Mouse (Mus musculus): ENCODE data around the gene Fgfr3. TPM values are rescaled to one million over a fixed set of nuclear protein-coding genes. Genes with fewer than 3 reads are reported as not detected.
A peak's percentile ranks its signal among the peaks of the same experiment; 100 is the strongest.

Fgfr3 gene
- polyA plus RNA-seq, 1 experiment from 2014 or later = 32.9 TPM

- no peaks in the 10 kb centered on the region for H3K4me1 ChIP-seq
- H3K4me2 ChIP-seq (replicated peaks) = no peak overlapping the region
- H3K27me3 ChIP-seq = no peaks in the 10 kb centered on the region
- peak; percentile 47; the same call in 1 of the 2 replicates for ATAC-seq (replicated peaks)
- H3K9me3 ChIP-seq = no peaks in the 10 kb centered on the region
- no peak overlapping the region for H3K9ac ChIP-seq (replicated peaks)
- H3K36me3 ChIP-seq = peaks cover 30% of the 10 kb centered on the region
- 19% methylated on average over 7 of the region's 7 CpGs for WGBS
- no peak overlapping the region for H3K27ac ChIP-seq (replicated peaks)
- H3K4me3 ChIP-seq = no peak overlapping the region
Measured at GRCm38 (mm10) chr5:33737903-33738321, 16.4 kb downstream of the Fgfr3 start.

- no peak for ATAC-seq (replicated peaks)
- no peak overlapping the region for H3K4me2 ChIP-seq (replicated peaks)
- H3K4me1 ChIP-seq = no peaks in the 10 kb centered on the region
- peaks cover 33% of the 10 kb centered on the region for H3K36me3 ChIP-seq
- H3K9ac ChIP-seq (replicated peaks) = no peak overlapping the region
- no peaks in the 10 kb centered on the region for H3K9me3 ChIP-seq
- no peak overlapping the region for H3K27ac ChIP-seq (replicated peaks)
- H3K4me3 ChIP-seq = no peak overlapping the region
- H3K27me3 ChIP-seq = no peaks in the 10 kb centered on the region
Measured at GRCm38 (mm10) chr5:33738341-33738740, 16.9 kb downstream of the Fgfr3 start.

DNA sequence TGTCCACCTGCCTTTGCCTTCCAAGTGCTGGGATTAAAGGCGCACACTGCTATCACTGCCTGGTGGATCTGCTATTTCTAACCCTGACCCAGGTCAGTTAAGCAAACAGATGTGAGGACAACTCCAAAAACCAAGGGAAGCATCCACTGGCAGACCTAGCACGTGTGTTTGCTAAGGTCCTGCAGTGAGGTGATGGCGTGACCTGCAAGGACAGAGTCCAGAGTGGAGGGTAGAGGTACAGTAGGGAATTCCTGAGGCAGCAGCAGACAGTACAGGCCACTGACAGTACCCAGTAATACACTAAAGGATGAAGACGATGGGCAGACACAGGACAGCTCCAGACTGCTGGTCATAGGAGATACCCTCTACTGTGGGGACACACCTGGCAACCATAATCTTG, 19.1 kb downstream of the Fgfr3 start:
- 91% methylated on average over 4 of the region's 4 CpGs for WGBS
- no peak for ATAC-seq (replicated peaks)
- H3K36me3 ChIP-seq = peaks cover 42% of the 10 kb centered on the region
- no peaks in the 10 kb centered on the region for H3K4me1 ChIP-seq
- no peaks in the 10 kb centered on the region for H3K9me3 ChIP-seq
- no peak overlapping the region for H3K4me3 ChIP-seq
- no peak overlapping the region for H3K4me2 ChIP-seq (replicated peaks)
- no peak overlapping the region for H3K27ac ChIP-seq (replicated peaks)
- no peaks in the 10 kb centered on the region for H3K27me3 ChIP-seq
- no peak overlapping the region for H3K9ac ChIP-seq (replicated peaks)

GRCm38 (mm10) chr5:33743481-33743880, 22.0 kb downstream of the Fgfr3 start:
- Histone ChIP-seq H3K9ac (replicated peaks) (no peak overlapping the region), H3K4me3 (no peak overlapping the region), H3K27me3 (no peaks in the 10 kb centered on the region), H3K27ac (replicated peaks) (no peak overlapping the region), H3K4me2 (replicated peaks) (no peak overlapping the region), H3K4me1 (no peaks in the 10 kb centered on the region), H3K9me3 (no peaks in the 10 kb centered on the region), H3K36me3 (peaks cover 72% of the 10 kb centered on the region)
- 96% methylated on average over 8 of the region's 8 CpGs for WGBS
- ATAC-seq (replicated peaks) = no peak

- no peaks in the 10 kb centered on the region for H3K9me3 ChIP-seq
- H3K4me2 ChIP-seq (replicated peaks) = no peak overlapping the region
- no peak overlapping the region for H3K27ac ChIP-seq (replicated peaks)
- H3K36me3 ChIP-seq = peaks cover 31% of the 10 kb centered on the region
- peaks cover 16% of the 10 kb centered on the region for H3K4me1 ChIP-seq
- no peak overlapping the region for H3K4me3 ChIP-seq
- no peak for ATAC-seq (replicated peaks)
- H3K9ac ChIP-seq (replicated peaks) = no peak overlapping the region
- H3K27me3 ChIP-seq = no peaks in the 10 kb centered on the region
Measured at GRCm38 (mm10) chr5:33777195-33777594, 55.7 kb downstream of the Fgfr3 start.

- no peak for ATAC-seq (replicated peaks)
- peaks cover 14% of the 10 kb centered on the region for H3K36me3 ChIP-seq
- peak overlapping the region; percentile 91 for H3K4me2 ChIP-seq (replicated peaks)
- peak overlapping the region; percentile 99 for H3K4me3 ChIP-seq
- 4% methylated on average over 11 of the region's 11 CpGs for WGBS
- H3K9ac ChIP-seq (replicated peaks) = peak overlapping the region; percentile 93
- H3K27me3 ChIP-seq = no peaks in the 10 kb centered on the region
- H3K9me3 ChIP-seq = no peaks in the 10 kb centered on the region
- H3K27ac ChIP-seq (replicated peaks) = peak overlapping the region; percentile 92
- H3K4me1 ChIP-seq = peaks cover 22% of the 10 kb centered on the region
Measured at GRCm38 (mm10) chr5:33781964-33782344, 60.5 kb downstream of the Fgfr3 start.

- no peaks in the 10 kb centered on the region for H3K27me3 ChIP-seq
- peak within 1 kb of the TSS; percentile 99 for H3K4me3 ChIP-seq
- peak within 1 kb of the TSS; percentile 91 for H3K4me2 ChIP-seq (replicated peaks)
- H3K9ac ChIP-seq (replicated peaks) = peak within 1 kb of the TSS; percentile 93
- H3K27ac ChIP-seq (replicated peaks) = peak within 1 kb of the TSS; percentile 92
- peak; percentile 100 for ATAC-seq (replicated peaks)
- H3K4me1 ChIP-seq = peaks cover 22% of the 10 kb centered on the region
- whole genome bisulfite sequencing = under 1% methylated on average over 65 of the region's 65 CpGs
- no peaks in the 10 kb centered on the region for H3K9me3 ChIP-seq
- peaks cover 8% of the 10 kb centered on the region; the same call in 1 of the 2 replicates for H3K36me3 ChIP-seq
Measured at GRCm38 (mm10) chr5:33782345-33782998, 61.0 kb downstream of the Fgfr3 start, which contains the start of gene Letm1. Letm1 (minus strand) TSS chr5:33782817.

- Histone ChIP-seq H3K4me2 (replicated peaks) (peak overlapping the region; percentile 91), H3K27me3 (no peaks in the 10 kb centered on the region), H3K9me3 (no peaks in the 10 kb centered on the region), H3K4me3 (peak overlapping the region; percentile 99), H3K9ac (replicated peaks) (peak overlapping the region; percentile 93), H3K4me1 (peaks cover 22% of the 10 kb centered on the region), H3K27ac (replicated peaks) (peak overlapping the region; percentile 92), H3K36me3 (0 out of 2 replicates have a peak, but pooled peaks cover 3% of the 10 kb centered on the region)
- peak; percentile 85; the same call in 1 of the 2 replicates for ATAC-seq (replicated peaks)
- WGBS = 7% methylated on average over 6 of the region's 6 CpGs
Measured at GRCm38 (mm10) chr5:33782999-33783390, 61.5 kb downstream of the Fgfr3 start.

Other genes with a start within 250 kb of the Fgfr3 start
- gene Fam53a, start 92.0 kb upstream of the Fgfr3 start, polyA plus RNA-seq (2015; fragmentation: Nextera tagmentation; extraction: Ambion mirVana) = 44.0 and 47.8 TPM in 2 replicates
- 0.60 and 0.75 TPM in 2 replicates for gene Gm9903, start 91.7 kb upstream of the Fgfr3 start, polyA plus RNA-seq (2015; fragmentation: Nextera tagmentation; extraction: Ambion mirVana)
- 129 and 141 TPM in 2 replicates for gene Slbp, start 69.1 kb upstream of the Fgfr3 start, polyA plus RNA-seq (2015; fragmentation: Nextera tagmentation; extraction: Ambion mirVana)
- gene Tacc3, start 63.5 kb upstream of the Fgfr3 start, polyA plus RNA-seq (2015; fragmentation: Nextera tagmentation; extraction: Ambion mirVana) = 91.5 and 98.2 TPM in 2 replicates
- gene Tmem129, start 63.3 kb upstream of the Fgfr3 start, polyA plus RNA-seq (2015; fragmentation: Nextera tagmentation; extraction: Ambion mirVana) = 31.0 and 35.0 TPM in 2 replicates
- 69.5 and 72.3 TPM in 2 replicates for gene Letm1, start 61.1 kb downstream of the Fgfr3 start, polyA plus RNA-seq (2015; fragmentation: Nextera tagmentation; extraction: Ambion mirVana)
- gene Nsd2, start 99.1 kb downstream of the Fgfr3 start, polyA plus RNA-seq (2015; fragmentation: Nextera tagmentation; extraction: Ambion mirVana) = 90.4 and 92.3 TPM in 2 replicates
- 43.5 and 46.9 TPM in 2 replicates for gene Nelfa, start 214.7 kb downstream of the Fgfr3 start, polyA plus RNA-seq (2015; fragmentation: Nextera tagmentation; extraction: Ambion mirVana)

All from forebrain, embryonic 15.5 days (tissue).